Mouse (Mus musculus): ENCODE results near the gene Tnfrsf19. TPM values are rescaled to one million over a fixed set of nuclear protein-coding genes. Genes with fewer than 3 reads are reported as not detected.

Gene Tnfrsf19
- polyA plus RNA-seq (2015; fragmentation: Nextera tagmentation; extraction: Ambion mirVana): 4.9 and 6.4 TPM in 2 replicates

DNA sequence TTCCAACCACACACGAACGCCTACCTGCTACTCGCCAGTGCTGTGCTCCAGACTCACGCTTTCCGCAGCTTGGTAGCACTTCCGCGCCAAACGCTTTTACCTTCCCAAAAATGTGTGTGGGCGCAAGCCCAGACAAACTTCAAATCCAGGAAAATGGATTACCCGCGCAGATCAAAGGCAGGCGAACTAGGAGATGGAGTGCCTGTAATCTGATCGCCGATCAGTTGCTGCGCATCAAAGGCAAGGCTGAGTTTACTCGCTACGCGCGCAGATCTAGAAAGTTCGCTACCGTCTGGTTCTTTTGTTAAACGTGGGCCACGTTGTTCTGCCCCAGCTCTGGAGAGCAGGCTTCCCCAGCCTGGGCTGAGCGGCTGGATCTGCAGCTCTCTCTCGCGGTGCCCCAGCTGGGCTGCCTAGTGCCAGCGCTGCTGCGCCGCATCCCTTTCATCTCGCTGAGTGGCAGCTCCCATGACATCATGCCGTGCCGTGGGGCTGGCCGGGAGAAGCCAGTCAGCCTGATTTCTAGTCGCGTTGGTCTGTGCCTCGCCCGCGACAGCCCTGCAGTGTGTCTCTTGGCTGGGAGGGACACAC lies at the start of gene Tnfrsf19:
Gene Tnfrsf19 (minus strand): TSS at position 400 of the 591 bp plus-strand sequence.
- H3K9me3 ChIP-seq (replicated peaks): no peaks in the 10 kb centered on the region
- H3K27me3 ChIP-seq: peaks cover 29% of the 10 kb centered on the region
- H3K4me3 ChIP-seq (replicated peaks): peak within 1 kb of the TSS; percentile 48
- peak within 1 kb of the TSS; percentile 58 for H3K27ac ChIP-seq
- peak within 1 kb of the TSS; percentile 45; the same call in 1 of the 2 replicates for H3K9ac ChIP-seq
- DNase-seq (no peak), ATAC-seq (ENCODE audit: low read depth) (peak; percentile 79)
- peaks cover 10% of the 10 kb centered on the region; the same call in 1 of the 2 replicates for H3K4me1 ChIP-seq (replicated peaks)
- H3K36me3 ChIP-seq: no peaks in the 10 kb centered on the region
- peak within 1 kb of the TSS; percentile 61 for H3K4me2 ChIP-seq
- WGBS (ENCODE audit: insufficient replicate concordance): 1% methylated on average over 38 of the region's 38 CpGs

DNA sequence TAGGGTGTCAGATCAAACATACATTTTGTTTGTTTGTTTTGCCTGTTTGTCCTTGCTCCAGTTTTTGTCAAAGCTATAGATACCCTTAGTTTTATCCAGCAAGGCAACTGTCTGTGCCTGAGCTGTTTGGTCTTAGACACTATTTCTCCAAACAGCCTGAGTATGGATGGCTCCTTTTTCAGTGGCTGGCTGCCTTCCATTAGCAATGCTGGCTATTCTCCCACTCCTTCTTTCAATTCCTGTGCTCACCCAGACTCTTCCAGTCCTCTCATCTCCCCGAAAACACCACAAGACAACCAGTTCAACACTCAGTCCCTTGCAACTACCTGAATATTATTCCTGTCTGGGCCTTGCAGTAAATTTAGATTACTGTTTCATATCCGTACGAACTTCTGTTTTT lies 45.8 kb upstream of the Tnfrsf19 start:
- WGBS (ENCODE audit: insufficient replicate concordance): 75% methylated on average over 3 of the region's 3 CpGs

DNA sequence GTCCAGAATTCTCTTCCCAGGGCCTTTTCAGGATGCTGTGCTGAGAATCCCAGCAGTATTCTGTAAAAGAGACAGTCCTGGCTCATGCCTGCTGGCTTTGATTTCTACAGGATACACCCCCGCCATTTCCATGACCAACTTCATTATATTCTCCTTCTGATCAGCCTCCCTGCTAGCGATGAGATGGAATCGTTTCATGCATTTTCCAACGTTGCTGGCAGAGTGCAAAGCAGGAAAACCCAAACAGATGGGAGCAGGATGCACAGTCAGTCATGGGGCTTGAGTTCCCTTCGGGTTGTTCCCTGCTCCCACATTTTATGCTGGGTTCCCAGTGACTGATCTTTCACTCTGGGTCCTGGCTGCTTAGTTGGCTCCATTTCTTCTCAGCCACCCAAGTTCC lies 44.7 kb upstream of the Tnfrsf19 start:
- H3K36me3 ChIP-seq: no peaks in the 10 kb centered on the region
- no peaks in the 10 kb centered on the region for H3K4me1 ChIP-seq (replicated peaks)
- no peak overlapping the region for H3K4me3 ChIP-seq (replicated peaks)
- ATAC-seq (ENCODE audit: low read depth) (no peak), DNase-seq (no peak)
- H3K9ac ChIP-seq: no peak overlapping the region
- no peaks in the 10 kb centered on the region for H3K9me3 ChIP-seq (replicated peaks)
- no peak overlapping the region for H3K27ac ChIP-seq
- 60% methylated on average over 5 of the region's 5 CpGs for WGBS (ENCODE audit: insufficient replicate concordance)
- no peak overlapping the region for H3K4me2 ChIP-seq
- no peaks in the 10 kb centered on the region for H3K27me3 ChIP-seq

More for the DNA sequence above, 45.8 kb upstream of the Tnfrsf19 start:
- no peaks in the 10 kb centered on the region for H3K4me1 ChIP-seq (replicated peaks)
- H3K9me3 ChIP-seq (replicated peaks): no peaks in the 10 kb centered on the region
- no peak overlapping the region for H3K9ac ChIP-seq
- DNase-seq: no peak
- no peak overlapping the region for H3K4me2 ChIP-seq
- no peak overlapping the region for H3K27ac ChIP-seq
- H3K27me3 ChIP-seq: no peaks in the 10 kb centered on the region
- ATAC-seq (ENCODE audit: low read depth): no peak
- H3K36me3 ChIP-seq: no peaks in the 10 kb centered on the region
- no peak overlapping the region for H3K4me3 ChIP-seq (replicated peaks)

DNA sequence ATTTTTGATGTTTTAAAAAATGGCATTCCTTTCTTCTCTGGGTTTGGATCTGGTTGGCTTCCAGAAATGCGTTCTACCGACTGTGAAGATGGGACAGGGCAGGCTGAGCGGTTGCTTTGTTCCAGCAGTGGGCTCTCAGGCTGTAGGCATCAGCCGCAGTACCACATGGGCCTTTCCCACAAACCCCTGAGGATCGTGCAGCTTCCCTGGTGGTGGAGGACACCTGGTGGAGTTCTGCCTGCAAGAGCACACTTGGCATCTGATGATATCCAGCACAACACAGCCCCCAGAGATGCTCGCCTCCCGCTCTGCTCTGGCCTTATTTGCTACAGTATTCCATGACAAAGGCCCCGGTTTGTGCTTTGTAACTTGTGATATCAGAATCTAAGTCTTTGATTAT lies 41.9 kb upstream of the Tnfrsf19 start:
- H3K36me3 ChIP-seq: no peaks in the 10 kb centered on the region

DNA sequence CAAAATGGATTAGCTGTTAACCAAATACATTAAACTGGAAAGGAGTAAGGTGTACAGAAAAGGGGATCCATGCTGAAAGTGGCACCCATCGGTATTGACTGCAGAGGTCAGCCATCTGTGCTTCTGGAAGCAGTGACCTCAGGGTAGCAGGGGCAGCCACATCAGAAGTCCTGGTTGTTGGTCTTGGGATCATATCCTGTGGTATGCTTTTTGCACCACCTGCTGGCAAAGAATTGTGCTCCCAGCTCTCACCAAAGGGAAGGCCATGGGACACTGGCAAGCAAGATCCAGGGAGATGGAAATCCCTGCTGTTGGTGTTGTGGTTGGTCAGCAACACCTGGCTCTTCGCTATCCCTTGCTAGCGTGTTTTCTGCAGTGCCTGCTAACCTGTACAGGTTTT lies 39.0 kb upstream of the Tnfrsf19 start:
- no peaks in the 10 kb centered on the region for H3K36me3 ChIP-seq
- no peaks in the 10 kb centered on the region for H3K27me3 ChIP-seq
- no peaks in the 10 kb centered on the region for H3K9me3 ChIP-seq (replicated peaks)
- ATAC-seq (ENCODE audit: low read depth) (0 out of 2 replicates have a peak, but pooled peaks have one; percentile 36), DNase-seq (no peak)
- no peak overlapping the region for H3K9ac ChIP-seq
- no peak overlapping the region for H3K4me2 ChIP-seq
- H3K4me3 ChIP-seq (replicated peaks): no peak overlapping the region
- no peak overlapping the region for H3K27ac ChIP-seq
- H3K4me1 ChIP-seq (replicated peaks): no peaks in the 10 kb centered on the region
- WGBS (ENCODE audit: insufficient replicate concordance): 53% methylated on average over 3 of the region's 3 CpGs

More for the DNA sequence above, 41.9 kb upstream of the Tnfrsf19 start:
- no peak overlapping the region for H3K9ac ChIP-seq
- ATAC-seq (ENCODE audit: low read depth): no peak
- H3K27me3 ChIP-seq: no peaks in the 10 kb centered on the region
- no peak overlapping the region for H3K4me3 ChIP-seq (replicated peaks)
- no peak overlapping the region for H3K4me2 ChIP-seq
- no peaks in the 10 kb centered on the region for H3K9me3 ChIP-seq (replicated peaks)
- DNase-seq: no peak
- no peak overlapping the region for H3K27ac ChIP-seq
- 60% methylated on average over 8 of the region's 8 CpGs for WGBS (ENCODE audit: insufficient replicate concordance)
- H3K4me1 ChIP-seq (replicated peaks): no peaks in the 10 kb centered on the region

DNA sequence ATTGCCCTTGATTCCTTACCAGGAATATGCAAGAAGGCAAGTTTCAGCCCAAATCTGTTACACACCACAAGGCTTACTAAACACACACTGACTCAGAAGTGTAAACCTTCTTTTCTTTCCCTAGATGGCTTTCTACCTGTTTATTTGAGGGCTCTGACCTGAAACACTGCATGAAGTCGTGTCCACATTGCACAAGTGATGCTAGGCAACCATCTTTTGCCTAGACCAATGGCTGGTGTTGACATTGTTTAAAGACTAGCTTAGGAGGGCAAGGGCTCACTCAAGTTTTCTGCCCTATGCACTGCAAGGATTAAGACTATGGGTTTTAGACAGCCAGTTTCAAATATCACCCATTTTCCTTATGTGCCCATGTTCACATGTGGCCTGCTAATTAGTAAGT lies 23.3 kb upstream of the Tnfrsf19 start:
- no peaks in the 10 kb centered on the region for H3K4me1 ChIP-seq (replicated peaks)
- no peaks in the 10 kb centered on the region for H3K27me3 ChIP-seq
- H3K4me3 ChIP-seq (replicated peaks): no peak overlapping the region
- no peaks in the 10 kb centered on the region for H3K36me3 ChIP-seq
- ATAC-seq (ENCODE audit: low read depth) (no peak), DNase-seq (no peak)
- no peak overlapping the region for H3K27ac ChIP-seq
- H3K9ac ChIP-seq: no peak overlapping the region
- no peak overlapping the region for H3K4me2 ChIP-seq
- no peaks in the 10 kb centered on the region for H3K9me3 ChIP-seq (replicated peaks)
- 47% methylated on average over 1 of the region's 1 CpGs for WGBS (ENCODE audit: insufficient replicate concordance)

DNA sequence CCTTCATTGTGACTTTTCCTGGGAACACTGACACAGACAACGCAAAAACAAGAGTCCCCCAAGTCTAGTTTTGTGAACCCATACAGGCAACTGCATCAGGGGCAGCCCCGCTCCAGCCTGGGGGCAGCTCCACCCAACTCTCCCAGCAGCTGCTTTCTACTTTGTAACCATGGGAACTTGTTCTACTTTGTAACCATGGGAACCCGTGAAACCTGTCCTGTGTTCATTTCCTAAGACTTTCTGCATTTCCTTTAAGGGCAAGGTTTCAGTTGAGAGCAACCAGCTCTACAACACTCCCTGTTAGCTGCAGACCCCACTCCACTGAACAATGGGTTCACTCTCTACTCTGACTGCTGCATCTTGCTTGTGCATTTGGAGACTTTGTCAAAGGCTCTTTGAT lies 15.4 kb upstream of the Tnfrsf19 start:
- DNase-seq: no peak

DNA sequence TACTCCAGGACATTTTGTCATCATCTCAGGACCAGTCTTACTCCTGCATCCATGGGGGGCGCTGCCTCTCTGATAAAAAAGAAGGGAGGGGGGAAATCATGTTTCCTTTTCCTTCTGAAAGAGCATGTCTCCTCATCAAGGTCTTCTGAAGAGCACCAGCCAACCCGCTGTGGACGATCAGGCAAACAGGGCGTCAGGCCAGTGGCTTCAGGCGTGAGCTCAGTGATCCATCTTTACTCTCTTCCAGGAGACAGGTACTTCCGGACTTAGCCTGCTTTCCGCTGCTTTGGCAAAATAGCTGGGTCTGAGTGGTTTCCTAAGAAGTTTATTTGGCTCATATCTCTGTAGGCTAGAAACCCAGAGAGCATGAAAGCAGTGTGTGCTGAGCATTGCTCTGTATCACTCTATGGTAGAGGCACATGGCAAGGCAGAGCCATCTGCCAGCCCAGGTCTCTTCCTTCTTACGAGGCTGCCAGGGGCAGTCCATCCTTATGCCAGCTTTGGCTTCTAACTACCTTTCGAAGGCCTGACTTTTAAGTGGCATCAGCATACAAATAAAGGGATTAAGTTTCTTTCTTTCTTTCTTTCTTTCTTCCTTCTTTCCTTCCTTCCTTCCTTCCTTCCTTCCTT lies 13.1 kb upstream of the Tnfrsf19 start:
- WGBS (ENCODE audit: insufficient replicate concordance): 60% methylated on average over 9 of the region's 9 CpGs

More for the DNA sequence above, 15.4 kb upstream of the Tnfrsf19 start:
- no peak for ATAC-seq (ENCODE audit: low read depth)
- H3K27ac ChIP-seq: no peak overlapping the region
- WGBS (ENCODE audit: insufficient replicate concordance): 44% methylated on average over 3 of the region's 3 CpGs
- H3K9ac ChIP-seq: no peak overlapping the region
- no peak overlapping the region for H3K4me2 ChIP-seq
- H3K27me3 ChIP-seq: peaks cover 20% of the 10 kb centered on the region
- no peak overlapping the region for H3K4me3 ChIP-seq (replicated peaks)
- H3K9me3 ChIP-seq (replicated peaks): no peaks in the 10 kb centered on the region
- H3K36me3 ChIP-seq: no peaks in the 10 kb centered on the region
- no peaks in the 10 kb centered on the region for H3K4me1 ChIP-seq (replicated peaks)

DNA sequence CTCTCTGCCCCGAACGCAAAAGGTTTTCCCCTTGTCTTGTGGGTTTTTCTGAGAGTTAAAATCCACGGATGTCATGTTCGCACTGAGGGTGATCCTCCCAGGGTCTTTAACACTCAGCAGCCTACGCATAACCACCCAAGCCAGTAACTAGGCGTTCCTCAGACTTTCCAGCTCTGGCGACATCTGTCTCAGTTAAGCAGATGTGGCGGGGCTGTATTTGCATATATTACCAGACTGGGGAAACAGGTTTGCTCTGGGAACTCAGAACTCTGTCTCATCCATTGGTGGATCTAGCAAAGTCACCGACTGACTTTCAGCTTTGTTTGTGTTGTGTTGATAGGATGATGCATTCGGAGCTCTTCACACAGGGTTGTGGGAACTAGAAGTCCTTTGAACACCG lies 10.7 kb upstream of the Tnfrsf19 start:
- Histone ChIP-seq H3K36me3 (no peaks in the 10 kb centered on the region), H3K4me2 (peak overlapping the region; percentile 42), H3K4me1 (replicated peaks) (no peaks in the 10 kb centered on the region), H3K27ac (no peak overlapping the region), H3K4me3 (replicated peaks) (peak overlapping the region; percentile 22), H3K9me3 (replicated peaks) (no peaks in the 10 kb centered on the region), H3K27me3 (peaks cover 35% of the 10 kb centered on the region), H3K9ac (no peak overlapping the region)
- ATAC-seq (ENCODE audit: low read depth): no peak
- no peak for DNase-seq
- WGBS (ENCODE audit: insufficient replicate concordance): 4% methylated on average over 11 of the region's 11 CpGs

More for the DNA sequence above, 13.1 kb upstream of the Tnfrsf19 start:
- Histone ChIP-seq H3K4me1 (replicated peaks) (no peaks in the 10 kb centered on the region), H3K4me3 (replicated peaks) (no peak overlapping the region), H3K36me3 (no peaks in the 10 kb centered on the region), H3K27me3 (peaks cover 35% of the 10 kb centered on the region), H3K9ac (no peak overlapping the region), H3K4me2 (no peak overlapping the region), H3K27ac (no peak overlapping the region), H3K9me3 (replicated peaks) (no peaks in the 10 kb centered on the region)
- no peak for ATAC-seq (ENCODE audit: low read depth)
- DNase-seq: no peak

DNA sequence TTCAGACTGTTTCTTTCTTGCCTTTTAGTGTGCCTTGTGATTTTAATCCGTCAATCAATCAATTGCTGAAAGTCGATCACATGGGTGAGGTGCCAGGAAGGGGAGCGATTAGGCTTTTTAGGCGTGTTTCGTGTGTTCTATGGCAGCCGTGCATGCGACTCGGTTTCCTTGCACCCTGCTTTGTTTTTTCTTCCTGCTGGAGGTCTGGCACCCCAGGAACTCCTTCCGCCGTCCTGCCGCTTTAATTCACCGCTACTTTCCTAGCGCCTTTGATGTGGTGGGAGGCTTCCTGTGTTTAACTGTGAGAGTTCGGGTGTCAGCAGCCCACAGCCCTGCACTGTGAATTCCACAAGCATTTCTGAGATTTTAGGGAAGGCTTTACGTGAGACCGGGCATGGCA lies 10.2 kb upstream of the Tnfrsf19 start:
- no peaks in the 10 kb centered on the region for H3K9me3 ChIP-seq (replicated peaks)

DNA sequence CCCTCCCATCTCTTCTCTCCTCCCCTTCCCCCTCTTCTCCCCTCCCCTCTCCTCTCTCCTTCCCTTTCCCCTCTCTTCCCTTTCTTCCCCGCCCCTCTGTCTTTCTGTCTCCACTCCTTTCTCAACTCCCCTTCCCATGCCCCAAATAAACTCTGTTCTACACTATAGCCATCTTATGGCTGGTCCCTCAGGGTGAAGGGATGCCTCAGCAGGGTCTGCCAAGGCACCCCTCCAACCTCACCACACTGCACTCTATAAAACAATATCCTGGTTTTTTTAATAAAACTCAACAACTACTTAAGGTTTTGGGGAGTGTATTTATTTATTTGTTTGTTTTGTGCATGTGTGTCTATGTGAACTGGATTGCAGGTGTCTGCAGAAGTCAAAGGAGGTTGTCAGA lies 9.6 kb upstream of the Tnfrsf19 start:
- Histone ChIP-seq H3K9ac (no peak overlapping the region), H3K36me3 (no peaks in the 10 kb centered on the region), H3K4me2 (peak overlapping the region; percentile 42; the same call in 1 of the 2 replicates), H3K9me3 (replicated peaks) (no peaks in the 10 kb centered on the region), H3K27me3 (peaks cover 35% of the 10 kb centered on the region), H3K4me3 (replicated peaks) (no peak overlapping the region), H3K4me1 (replicated peaks) (no peaks in the 10 kb centered on the region), H3K27ac (no peak overlapping the region)
- ATAC-seq (ENCODE audit: low read depth) (no peak), DNase-seq (no peak)
- WGBS (ENCODE audit: insufficient replicate concordance): 64% methylated on average over 1 of the region's 1 CpGs

More for the DNA sequence above, 10.2 kb upstream of the Tnfrsf19 start:
- Histone ChIP-seq H3K36me3 (no peaks in the 10 kb centered on the region), H3K9ac (peak overlapping the region; percentile 9; the same call in 1 of the 2 replicates), H3K4me2 (peak overlapping the region; percentile 42), H3K27me3 (peaks cover 35% of the 10 kb centered on the region), H3K27ac (no peak overlapping the region), H3K4me1 (replicated peaks) (no peaks in the 10 kb centered on the region), H3K4me3 (replicated peaks) (peak overlapping the region; percentile 22)
- 1% methylated on average over 16 of the region's 16 CpGs for WGBS (ENCODE audit: insufficient replicate concordance)
- no peak for DNase-seq
- ATAC-seq (ENCODE audit: low read depth): no peak

DNA sequence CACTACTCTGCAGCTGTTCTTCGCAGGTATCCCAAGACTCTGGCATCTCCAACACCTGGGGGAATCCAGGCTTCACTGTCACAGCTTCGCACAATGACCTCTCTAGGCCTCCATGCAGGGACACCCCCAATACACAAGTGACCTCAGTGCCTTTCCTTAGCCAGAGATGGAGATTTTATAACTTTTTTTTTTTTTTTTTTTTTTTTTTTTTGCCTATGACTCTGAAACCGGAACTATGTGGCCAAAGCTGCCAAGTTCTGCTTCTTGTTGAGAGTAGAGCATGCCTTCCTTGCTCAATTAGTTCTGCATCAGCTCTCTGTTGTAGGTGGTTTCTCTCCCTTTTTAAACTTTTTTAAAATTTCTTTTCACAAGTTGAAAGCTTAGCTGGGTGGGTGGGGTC lies 5.9 kb upstream of the Tnfrsf19 start:
- 53% methylated on average over 3 of the region's 3 CpGs for WGBS (ENCODE audit: insufficient replicate concordance)
- no peaks in the 10 kb centered on the region for H3K9me3 ChIP-seq (replicated peaks)
- no peak overlapping the region for H3K9ac ChIP-seq
- no peak overlapping the region for H3K27ac ChIP-seq
- no peak for ATAC-seq (ENCODE audit: low read depth)
- H3K4me2 ChIP-seq: no peak overlapping the region
- no peak for DNase-seq
- H3K27me3 ChIP-seq: peaks cover 25% of the 10 kb centered on the region
- H3K4me1 ChIP-seq (replicated peaks): peaks cover 5% of the 10 kb centered on the region; the same call in 1 of the 2 replicates
- no peak overlapping the region for H3K4me3 ChIP-seq (replicated peaks)
- no peaks in the 10 kb centered on the region for H3K36me3 ChIP-seq
